Mouse (Mus musculus) midbrain, embryonic 10.5 days (tissue): ENCODE measurements around the gene Ltk. TPM values are rescaled to one million over a fixed set of nuclear protein-coding genes. Genes with fewer than 3 reads are reported as not detected.
"Not testable (repeated sequence)": the region's sequence is repeated elsewhere in the genome, so short reads cannot be mapped to it uniquely, and the experiment has no call there.

Experiments
- DNase-seq: peaks from one replicate; pipeline ENCODE4 v3.0.0-alpha.2; 2017; ENCODE audit warnings: low spot score
- H3K27ac ChIP-seq: fragments of 300-500 bp; sonication (generic); replicated peaks from 2 replicates; pipeline ENCODE4 v1.5.1; 2016; ENCODE audit warnings: mild to moderate bottlenecking
- H3K27me3 ChIP-seq: fragments of 300-500 bp; sonication (generic); 2 replicates; pipeline ENCODE4 v1.6.1; 2016; ENCODE audit warnings: low read depth, mild to moderate bottlenecking; ENCODE audit not compliant: poor library complexity, severe bottlenecking
- H3K36me3 ChIP-seq: fragments of 300-500 bp; sonication (generic); 2 replicates; pipeline ENCODE4 v1.6.1; 2016; ENCODE audit warnings: mild to moderate bottlenecking, moderate library complexity
- H3K4me1 ChIP-seq: fragments of 300-500 bp; sonication (generic); 2 replicates; pipeline ENCODE4 v1.6.1; 2016
- H3K4me3 ChIP-seq: fragments of 300-500 bp; sonication (generic); 2 replicates; pipeline ENCODE4 v1.5.1; 2016; ENCODE audit warnings: mild to moderate bottlenecking, moderate library complexity
- H3K9me3 ChIP-seq: fragments of 300-500 bp; sonication (generic); replicated peaks from 2 replicates; pipeline ENCODE4 v1.6.1; 2016; ENCODE audit warnings: mild to moderate bottlenecking
- WGBS: fragments of 180-500 bp; shearing (Covaris S2); methylation state at CpG from one replicate; pipeline ENCODE4 v1.1.7; 2016; 5-methylcytosine and 5-hydroxymethylcytosine counted together
- polyA plus RNA-seq: library from polyadenylated mRNA; unstranded; fragments of >200 nt; fragmentation: Nextera tagmentation; extraction: Ambion mirVana; gene quantifications from 2 replicates; pipeline ENCODE4 v1.2.1, GENCODE M21; 2016

Gene Ltk
- polyA plus RNA-seq, 1 experiment from 2014 or later = not detected

DNA sequence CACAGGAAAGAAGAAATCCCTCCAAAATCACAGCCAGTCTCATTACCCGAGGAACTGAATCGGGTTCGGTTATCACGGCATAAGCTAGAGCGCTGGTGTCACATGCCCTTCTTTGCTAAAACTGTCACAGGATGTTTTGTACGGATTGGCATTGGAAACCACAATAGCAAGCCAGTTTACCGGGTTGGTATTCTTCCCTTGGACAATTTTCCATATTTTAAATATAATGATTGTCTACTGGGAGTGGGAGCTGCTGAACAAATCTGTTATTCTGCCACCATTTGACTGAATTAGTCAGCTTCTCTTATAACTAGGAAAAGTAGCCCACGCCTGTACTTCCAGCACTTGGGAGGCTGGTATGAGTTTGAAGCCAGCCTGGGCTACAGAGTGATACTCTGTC lies 39.2 kb downstream of the Ltk start:
- no peak overlapping the region for H3K4me3 ChIP-seq
- H3K36me3 ChIP-seq = peaks cover 99% of the 10 kb centered on the region
- H3K27ac ChIP-seq = no peak overlapping the region
- H3K9me3 ChIP-seq = no peaks in the 10 kb centered on the region
- H3K27me3 ChIP-seq = no peaks in the 10 kb centered on the region
- no peak for DNase-seq
- WGBS = 95% methylated on average over 8 of the region's 8 CpGs
- no peaks in the 10 kb centered on the region for H3K4me1 ChIP-seq

DNA sequence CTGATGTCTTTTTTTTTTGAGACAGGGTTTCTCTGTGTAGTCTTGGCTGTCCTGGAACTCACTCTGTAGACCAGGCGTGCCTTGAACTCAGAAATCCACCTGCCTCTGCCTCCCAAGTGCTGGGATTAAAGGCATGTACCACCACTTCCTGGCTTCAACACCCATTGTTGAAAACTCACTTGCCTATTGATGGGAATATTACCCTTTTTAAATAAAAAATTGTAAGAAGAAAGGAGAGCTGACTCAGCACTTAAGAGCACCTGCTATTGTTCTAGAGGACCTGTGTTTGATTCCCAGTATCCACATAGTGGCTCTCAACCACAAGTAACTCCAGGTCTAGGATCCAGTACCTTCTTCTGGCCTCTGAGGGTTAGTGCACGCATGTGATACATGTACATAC lies 44.4 kb downstream of the Ltk start:
- not testable (repeated sequence) for H3K27me3 ChIP-seq, H3K4me1 ChIP-seq, H3K27ac ChIP-seq, H3K9me3 ChIP-seq, DNase-seq, H3K4me3 ChIP-seq
- 89% methylated on average over 2 of the region's 2 CpGs for WGBS
- H3K36me3 ChIP-seq = peaks cover 98% of the 10 kb centered on the region

DNA sequence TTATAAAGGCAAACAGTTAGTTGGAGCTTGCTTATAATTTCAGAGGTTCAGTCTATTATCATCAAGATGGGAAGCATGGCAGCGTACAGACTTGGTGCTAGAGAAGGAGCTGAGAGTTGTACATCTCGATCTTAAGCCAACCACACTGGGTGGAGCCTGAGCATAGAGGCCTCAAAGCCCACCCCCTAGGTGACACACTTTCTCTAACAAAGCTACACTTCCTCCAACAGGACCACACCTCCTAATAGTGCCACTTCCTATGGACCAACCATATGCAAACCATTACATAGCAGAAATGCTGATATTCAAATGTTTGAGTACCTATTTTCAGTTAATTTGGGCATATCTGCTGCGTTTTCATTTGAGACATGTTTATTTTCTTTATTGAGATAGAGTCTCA lies 50.2 kb downstream of the Ltk start:
- no peaks in the 10 kb centered on the region for H3K9me3 ChIP-seq
- H3K27ac ChIP-seq = no peak overlapping the region
- no peaks in the 10 kb centered on the region for H3K4me1 ChIP-seq
- 93% methylated on average over 3 of the region's 3 CpGs for WGBS
- DNase-seq = no peak
- no peak overlapping the region for H3K4me3 ChIP-seq
- peaks cover 96% of the 10 kb centered on the region for H3K36me3 ChIP-seq
- H3K27me3 ChIP-seq = no peaks in the 10 kb centered on the region

DNA sequence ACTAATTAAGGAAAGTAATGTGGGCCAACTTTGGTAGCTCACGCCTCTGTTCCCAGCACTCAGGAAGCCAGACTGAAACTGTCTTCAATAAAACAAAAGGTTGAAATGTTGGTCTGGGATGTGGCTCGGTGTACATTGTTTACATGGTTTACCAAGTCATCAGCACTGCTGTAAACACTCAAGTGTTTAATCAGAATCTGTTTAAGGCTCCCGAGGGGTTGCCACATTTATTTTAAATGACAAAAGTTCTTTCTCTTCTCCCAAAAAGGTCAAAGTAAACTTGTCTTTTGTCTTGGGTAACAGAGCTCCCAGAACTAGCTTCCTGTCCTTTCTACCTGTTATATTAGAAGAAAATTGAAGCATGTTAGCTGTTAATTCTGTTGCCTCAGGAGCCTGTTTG lies 52.6 kb downstream of the Ltk start:
- no peak for DNase-seq
- WGBS = 88% methylated on average over 3 of the region's 3 CpGs
- Histone ChIP-seq H3K27ac (no peak overlapping the region), H3K4me1 (no peaks in the 10 kb centered on the region), H3K4me3 (no peak overlapping the region), H3K27me3 (no peaks in the 10 kb centered on the region), H3K36me3 (peaks cover 94% of the 10 kb centered on the region), H3K9me3 (no peaks in the 10 kb centered on the region)

DNA sequence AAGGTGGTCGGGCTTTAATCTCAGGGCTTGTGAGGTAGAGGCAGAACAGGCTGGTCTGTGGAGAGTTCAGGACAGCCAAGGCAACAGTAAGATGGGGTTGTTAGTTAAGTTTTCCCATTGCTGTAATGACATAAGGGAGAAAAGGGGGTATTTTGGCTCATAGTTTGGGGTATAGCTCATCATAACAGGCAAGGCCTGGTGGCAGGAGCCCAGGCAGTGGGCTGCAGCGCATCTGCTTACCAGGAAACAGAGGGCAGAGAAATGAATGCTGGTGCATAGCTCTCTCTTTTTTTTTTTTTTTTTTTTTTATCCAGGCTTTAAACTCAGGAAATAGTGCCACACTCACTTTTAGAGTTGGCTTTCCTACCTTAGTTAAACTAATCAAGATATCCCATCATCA lies 57.1 kb downstream of the Ltk start:
- 98% methylated on average over 2 of the region's 2 CpGs for WGBS
- DNase-seq = no peak
- Histone ChIP-seq H3K4me3 (no peak overlapping the region), H3K27me3 (no peaks in the 10 kb centered on the region), H3K9me3 (no peaks in the 10 kb centered on the region), H3K27ac (no peak overlapping the region), H3K4me1 (no peaks in the 10 kb centered on the region), H3K36me3 (peaks cover 80% of the 10 kb centered on the region)

Other genes starting within 250 kb of the Ltk start
- 0.39 and 0.62 TPM in 2 replicates for gene Exd1, start 212.8 kb downstream of the Ltk start, polyA plus RNA-seq
- 46.3 and 50.8 TPM in 2 replicates for gene Chp1, start 212.7 kb downstream of the Ltk start, polyA plus RNA-seq
- gene Nusap1, start 142.1 kb downstream of the Ltk start, polyA plus RNA-seq = 102 and 104 TPM in 2 replicates
- gene Oip5, start 142.0 kb downstream of the Ltk start, polyA plus RNA-seq = 43.7 and 45.4 TPM in 2 replicates
- gene Ndufaf1, start 97.6 kb downstream of the Ltk start, polyA plus RNA-seq = 46.2 TPM in 2 replicates
- gene Rtf1, start 85.4 kb downstream of the Ltk start, polyA plus RNA-seq = 52.0 and 52.4 TPM in 2 replicates
- 0.73 and 1.4 TPM in 2 replicates for gene Itpka, start 18.1 kb downstream of the Ltk start, polyA plus RNA-seq
- 39.8 and 41.0 TPM in 2 replicates for gene Rpap1, start 27.1 kb upstream of the Ltk start, polyA plus RNA-seq
- gene Tyro3, start 37.3 kb upstream of the Ltk start, polyA plus RNA-seq = 27.6 and 27.9 TPM in 2 replicates
- 23.5 and 28.2 TPM in 2 replicates for gene Mga, start 136.8 kb upstream of the Ltk start, polyA plus RNA-seq
- 3.3 and 4.4 TPM in 2 replicates for gene Mapkbp1, start 212.3 kb upstream of the Ltk start, polyA plus RNA-seq